In the genomic region with DNA sequence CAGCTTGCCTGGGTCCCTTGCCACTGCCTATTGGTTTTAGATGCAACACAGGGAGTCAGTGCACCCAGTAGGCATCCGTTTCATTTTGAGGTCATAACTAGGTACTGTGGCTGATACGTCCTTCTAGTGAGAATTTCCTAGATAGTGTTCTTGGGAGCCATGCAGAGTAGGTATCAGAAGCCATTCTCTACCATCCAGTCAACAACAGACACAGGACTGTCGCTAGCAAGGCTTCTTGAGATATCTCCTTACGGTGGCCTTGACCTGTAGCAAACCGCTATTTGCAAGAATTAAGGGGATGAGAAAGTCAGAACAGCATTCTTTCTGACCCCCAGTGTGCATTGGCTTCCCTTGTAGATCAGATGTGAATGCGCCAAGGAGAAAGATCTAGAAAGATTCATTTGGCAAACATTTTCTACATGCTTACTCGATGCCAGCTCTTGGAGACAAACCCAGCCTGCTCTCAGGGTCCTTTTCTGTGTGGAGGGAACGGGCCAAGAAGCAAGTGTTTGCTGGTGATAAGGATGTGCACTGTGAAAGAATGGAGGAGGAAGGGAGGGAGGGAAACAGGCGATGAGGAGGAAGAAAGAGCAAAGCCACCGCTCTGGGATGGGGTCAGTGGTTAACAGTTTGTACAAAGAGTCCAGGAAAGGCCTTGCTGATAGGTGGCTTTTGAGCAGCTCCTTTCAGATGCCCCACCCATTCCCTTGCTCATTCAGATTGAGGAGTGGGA, we compare ENCODE assay signal across 19 mouse cellular contexts.
DNase-seq lines count a peak whose midpoint lies in the region; ATAC-seq and TF ChIP-seq lines count a peak whose summit lies in the region.
"Had no signal": no experiment of that assay in that cellular context is flagged by ENCODE, and none has a peak within 500 bp of the region (broad histone marks: within the 10 kb centered on the region; RNA-seq: fewer than 3 reads in every experiment).

No protein-coding gene starts in this region.

- peak overlapping the region; percentile 67 for H3K27ac ChIP-seq in forebrain, embryonic 15.5 days (replicated peaks)
- H3K27ac ChIP-seq in forebrain, embryonic 14.5 days (ENCODE audit: low read depth, low read length), result no peak overlapping the region; the same call in 1 of the 2 replicates
- H3K27ac ChIP-seq in liver, embryonic 16.5 days (ENCODE audit: low read length), result no peak overlapping the region
- H3K27ac ChIP-seq: embryonic facial prominence, embryonic 13.5 days; hindbrain, embryonic 12.5 days; midbrain, embryonic 12.5 days; neural tube, embryonic 12.5 days had no signal

- H3K4me3 ChIP-seq in forebrain, embryonic 15.5 days, result no peak overlapping the region
- no peak overlapping the region for H3K4me3 ChIP-seq in forebrain, embryonic 14.5 days (ENCODE audit: low read depth, low read length)
- no peak overlapping the region for H3K4me3 ChIP-seq in liver, embryonic 16.5 days (ENCODE audit: low read depth, low read length)
- no peak overlapping the region for H3K4me3 ChIP-seq in lung, adult 2 months (replicated peaks; ENCODE audit: extremely low read depth, low read depth, low read length)
- H3K4me3 ChIP-seq: embryonic facial prominence, embryonic 13.5 days; hindbrain, embryonic 12.5 days; midbrain, embryonic 12.5 days; neural tube, embryonic 12.5 days had no signal

- no peak for DNase-seq in forebrain, embryonic 14.5 days (ENCODE audit: low spot score)
- DNase-seq in 416B (ENCODE audit: low read depth), result peak; percentile 34
- no peak for DNase-seq in lung, adult 2 months
- no peak for DNase-seq in embryo, embryonic 10.5 days (ENCODE audit: low spot score)
- DNase-seq: adrenal gland, postnatal 25 days; gastrocnemius, postnatal 36 days; kidney, adult 8-10 months; lung, embryonic 14.5 days; lung, postnatal 36 days; right cerebral cortex, postnatal 4 days; thymus, postnatal 14 days had no signal

- H3K9ac ChIP-seq in forebrain, embryonic 15.5 days (replicated peaks), result no peak overlapping the region
- no peak overlapping the region for H3K9ac ChIP-seq in forebrain, embryonic 14.5 days (ENCODE audit: low read length)
- H3K9ac ChIP-seq in liver, embryonic 16.5 days (ENCODE audit: low read depth, low read length), result no peak overlapping the region
- H3K9ac ChIP-seq: embryonic facial prominence, embryonic 13.5 days; hindbrain, embryonic 12.5 days; lung, embryonic 14.5 days; midbrain, embryonic 12.5 days; neural tube, embryonic 12.5 days had no signal

- H3K27me3 ChIP-seq in forebrain, embryonic 15.5 days, result no peaks in the 10 kb centered on the region
- H3K27me3 ChIP-seq in forebrain, embryonic 14.5 days (replicated peaks; ENCODE audit: control insufficient read depth, insufficient read depth, low read length), result no peaks in the 10 kb centered on the region
- H3K27me3 ChIP-seq in liver, embryonic 16.5 days (ENCODE audit: control insufficient read depth, insufficient read depth, low read depth, low read length), result no peaks in the 10 kb centered on the region
- H3K27me3 ChIP-seq: embryonic facial prominence, embryonic 13.5 days; hindbrain, embryonic 12.5 days; midbrain, embryonic 12.5 days; neural tube, embryonic 12.5 days had no signal

- peaks cover 20% of the 10 kb centered on the region for H3K4me1 ChIP-seq in forebrain, embryonic 15.5 days
- H3K4me1 ChIP-seq in forebrain, embryonic 14.5 days (ENCODE audit: control insufficient read depth, insufficient read depth, low read length), result peaks cover 11% of the 10 kb centered on the region; the same call in 1 of the 2 replicates
- no peaks in the 10 kb centered on the region for H3K4me1 ChIP-seq in liver, embryonic 16.5 days (ENCODE audit: control insufficient read depth, low read depth, low read length)
- H3K4me1 ChIP-seq in lung, adult 2 months (ENCODE audit: control insufficient read depth, insufficient read depth, low read length), result no peaks in the 10 kb centered on the region
- H3K4me1 ChIP-seq: hindbrain, embryonic 12.5 days; neural tube, embryonic 12.5 days had no signal

- TF ChIP-seq POLR2A in lung, adult 2 months (IDR thresholded peaks at IDR 0.05; ENCODE audit: borderline replicate concordance, extremely low read depth, low read depth, low read length), result no peak

- ATAC-seq in forebrain, embryonic 15.5 days (replicated peaks), result no peak
- no peak for ATAC-seq in forebrain, embryonic 14.5 days
- peak; percentile 19 to 22; a peak in 2 of 4 replicates for ATAC-seq in hematopoietic stem cell, adult 5-6 weeks (replicated peaks in 1 of 2; ENCODE audit: insufficient read depth in 1 of 2, low FRiP score in 2 of 2, low TSS enrichment in 1 of 2, low read depth in 1 of 2, poor library complexity in 2 of 2, severe bottlenecking in 2 of 2)
- peak; percentile 47; the same call in 1 of the 2 replicates for ATAC-seq in liver, embryonic 16.5 days (ENCODE audit: low read depth)

- H3K9me3 ChIP-seq in forebrain, embryonic 15.5 days, result no peaks in the 10 kb centered on the region
- no peaks in the 10 kb centered on the region for H3K9me3 ChIP-seq in forebrain, embryonic 14.5 days (replicated peaks; ENCODE audit: control insufficient read depth, low read length)
- H3K9me3 ChIP-seq in liver, embryonic 16.5 days (replicated peaks; ENCODE audit: control insufficient read depth, low read length), result no peaks in the 10 kb centered on the region
- H3K9me3 ChIP-seq: embryonic facial prominence, embryonic 13.5 days; hindbrain, embryonic 12.5 days; midbrain, embryonic 12.5 days; neural tube, embryonic 12.5 days had no signal

- 84% methylated on average over 10 of the region's 10 CpGs for WGBS in forebrain, embryonic 15.5 days
- WGBS in forebrain, embryonic 14.5 days, result 84% methylated on average over 10 of the region's 10 CpGs
- 32% methylated on average over 10 of the region's 10 CpGs for WGBS in liver, embryonic 16.5 days (ENCODE audit: insufficient replicate concordance)
- WGBS in lung, adult 2 months, result 75% methylated on average over 10 of the region's 10 CpGs

- TF ChIP-seq CTCF in lung, adult 2 months (IDR thresholded peaks at IDR 0.05; ENCODE audit: insufficient read depth, low read length), result no peak

- H3K4me2 ChIP-seq in forebrain, embryonic 15.5 days (replicated peaks), result no peak overlapping the region
- H3K4me2 ChIP-seq in forebrain, embryonic 14.5 days (ENCODE audit: low read length), result no peak overlapping the region
- no peak overlapping the region for H3K4me2 ChIP-seq in liver, embryonic 16.5 days (ENCODE audit: low read depth, low read length)
- H3K4me2 ChIP-seq: embryonic facial prominence, embryonic 13.5 days; hindbrain, embryonic 12.5 days; lung, embryonic 14.5 days; midbrain, embryonic 12.5 days; neural tube, embryonic 12.5 days had no signal

- no peaks in the 10 kb centered on the region for H3K36me3 ChIP-seq in forebrain, embryonic 15.5 days
- H3K36me3 ChIP-seq in forebrain, embryonic 14.5 days (ENCODE audit: control insufficient read depth, insufficient read depth, low read length), result no peaks in the 10 kb centered on the region
- no peaks in the 10 kb centered on the region for H3K36me3 ChIP-seq in liver, embryonic 16.5 days (ENCODE audit: control insufficient read depth, insufficient read depth)
- H3K36me3 ChIP-seq: embryonic facial prominence, embryonic 13.5 days; G1E; hindbrain, embryonic 12.5 days; midbrain, embryonic 12.5 days; neural tube, embryonic 12.5 days had no signal

Comparison
In these comparisons a context has a peak if more than half of its experiments do, and no peak if none do; other contexts are left out.
1. ATAC-seq: peak in hematopoietic stem cell, adult 5-6 weeks (2 of 2) and liver, embryonic 16.5 days (single experiment); none in forebrain, embryonic 15.5 days (single experiment) and forebrain, embryonic 14.5 days (single experiment).